Mouse (Mus musculus): ENCODE results near the gene Olfr1232.

The Olfr1232 gene

GRCm38 (mm10) chr2:89329575-89329974, at the start of gene Olfr1232:
TSS of gene Olfr1232 (minus strand) at chr2:89329675.
- DNase-seq (ENCODE audit: low spot score in 2 of 2), result no peak

GRCm38 (mm10) chr2:89364765-89365164, 35.3 kb upstream of the Olfr1232 start, which contains the start of gene Olfr1234:
TSS of gene Olfr1234 (minus strand) at chr2:89364865.
- DNase-seq (ENCODE audit: low spot score in 2 of 2), result no peak

GRCm38 (mm10) chr2:89342298-89342697, 12.8 kb upstream of the Olfr1232 start, which contains the start of gene Olfr1233:
TSS of gene Olfr1233 (minus strand) at chr2:89342398.
- DNase-seq (ENCODE audit: low spot score in 2 of 2), result no peak

DNA sequence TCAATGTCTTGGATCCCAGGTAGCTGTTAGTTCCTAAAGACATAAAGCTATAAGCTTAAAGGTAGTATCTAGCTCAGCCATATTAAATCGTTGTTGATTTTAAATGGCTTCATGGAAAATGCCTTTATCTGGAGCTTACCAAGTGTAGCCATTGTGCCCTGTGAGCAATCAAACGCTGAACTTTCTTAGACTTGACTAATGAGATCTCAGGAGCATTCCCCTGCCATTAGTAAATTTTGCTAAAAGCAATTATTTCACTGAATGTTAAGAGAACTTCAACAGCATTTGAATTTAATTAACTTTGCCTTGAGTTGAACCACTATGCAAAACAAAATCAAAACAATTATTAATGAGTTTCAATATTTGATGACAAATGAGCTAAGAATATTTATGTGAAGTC, 22.5 kb downstream of the Olfr1232 start, which contains the start of gene Olfr1231:
Gene Olfr1231, minus strand, starts transcription at position 101 of the 400 bp plus-strand sequence.
- no peak for DNase-seq (ENCODE audit: low spot score in 2 of 2)

GRCm38 (mm10) chr2:89297168-89297567, 32.3 kb downstream of the Olfr1232 start, which contains the start of gene Olfr1230:
TSS of gene Olfr1230 (minus strand) at chr2:89297268.
- DNase-seq (ENCODE audit: low spot score in 2 of 2), result no peak

DNA sequence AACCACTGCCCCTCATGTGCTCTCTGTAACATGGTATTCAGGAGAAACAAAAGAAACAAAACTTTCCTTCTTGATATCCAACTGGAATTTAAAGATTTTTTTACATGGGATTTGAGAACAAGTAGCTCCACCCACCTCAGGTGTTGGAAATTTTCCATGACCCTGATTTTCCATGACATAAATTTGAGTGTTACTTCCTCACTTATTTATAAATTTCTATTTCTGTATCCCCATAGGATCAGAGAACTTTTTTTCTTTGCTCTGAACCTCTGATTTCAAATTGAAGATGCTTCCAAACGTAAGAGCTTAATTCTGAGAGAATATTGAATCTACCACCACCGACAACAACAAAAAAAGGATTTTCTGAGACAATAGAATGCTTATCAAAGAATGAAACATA, 41.6 kb downstream of the Olfr1232 start, which contains the start of gene Olfr1229:
Gene Olfr1229, minus strand, starts transcription at position 101 of the 400 bp plus-strand sequence.
- no peak for DNase-seq (ENCODE audit: low spot score in 2 of 2)

Measured in right cerebral cortex, postnatal 10 days (tissue).